Mouse (Mus musculus): Measurements from ENCODE around the gene Fam89a. TPM values are rescaled to one million over a fixed set of nuclear protein-coding genes. Genes with fewer than 3 reads are reported as not detected.

The Fam89a gene
- polyA plus RNA-seq, 1 experiment from 2014 or later, result 3.2 TPM

- Histone ChIP-seq H3K36me3 (ENCODE audit: control insufficient read depth, insufficient read depth, low read length) (no peaks in the 10 kb centered on the region), H3K4me2 (ENCODE audit: low read depth, low read length) (no peak overlapping the region), H3K4me3 (replicated peaks; ENCODE audit: low read length) (no peak overlapping the region), H3K27me3 (ENCODE audit: control insufficient read depth, insufficient read depth, low read length) (peaks cover 50% of the 10 kb centered on the region), H3K9ac (ENCODE audit: low read length) (no peak overlapping the region), H3K9me3 (replicated peaks; ENCODE audit: control insufficient read depth, low read length) (no peaks in the 10 kb centered on the region), H3K4me1 (ENCODE audit: control insufficient read depth, insufficient read depth, low read length) (peaks cover 13% of the 10 kb centered on the region), H3K27ac (ENCODE audit: low read length) (no peak overlapping the region)
- ATAC-seq (ENCODE audit: insufficient read depth, low FRiP score), result no peak
- 73% methylated on average over 4 of the region's 4 CpGs for WGBS
Observed at GRCm38 (mm10) chr8:124790676-124791075, 39.0 kb upstream of the Fam89a start.

GRCm38 (mm10) chr8:124784613-124785012, 33.0 kb upstream of the Fam89a start:
- no peaks in the 10 kb centered on the region for H3K36me3 ChIP-seq (ENCODE audit: control insufficient read depth, insufficient read depth, low read length)
- no peak for ATAC-seq (ENCODE audit: insufficient read depth, low FRiP score)
- no peak overlapping the region for H3K4me3 ChIP-seq (replicated peaks; ENCODE audit: low read length)
- H3K27me3 ChIP-seq (ENCODE audit: control insufficient read depth, insufficient read depth, low read length), result peaks cover 6% of the 10 kb centered on the region; the same call in 1 of the 2 replicates
- WGBS, result 83% methylated on average over 13 of the region's 13 CpGs
- H3K4me1 ChIP-seq (ENCODE audit: control insufficient read depth, insufficient read depth, low read length), result 0 out of 2 replicates have a peak, but pooled peaks cover 3% of the 10 kb centered on the region
- H3K9ac ChIP-seq (ENCODE audit: low read length), result no peak overlapping the region
- no peaks in the 10 kb centered on the region for H3K9me3 ChIP-seq (replicated peaks; ENCODE audit: control insufficient read depth, low read length)
- no peak overlapping the region for H3K27ac ChIP-seq (ENCODE audit: low read length)
- H3K4me2 ChIP-seq (ENCODE audit: low read depth, low read length), result no peak overlapping the region

GRCm38 (mm10) chr8:124783228-124783627, 31.6 kb upstream of the Fam89a start:
- no peak overlapping the region for H3K4me2 ChIP-seq (ENCODE audit: low read depth, low read length)
- H3K4me3 ChIP-seq (replicated peaks; ENCODE audit: low read length), result no peak overlapping the region
- no peak for ATAC-seq (ENCODE audit: insufficient read depth, low FRiP score)
- H3K4me1 ChIP-seq (ENCODE audit: control insufficient read depth, insufficient read depth, low read length), result 0 out of 2 replicates have a peak, but pooled peaks cover 3% of the 10 kb centered on the region
- WGBS, result 90% methylated on average over 15 of the region's 15 CpGs
- H3K36me3 ChIP-seq (ENCODE audit: control insufficient read depth, insufficient read depth, low read length), result no peaks in the 10 kb centered on the region
- H3K27me3 ChIP-seq (ENCODE audit: control insufficient read depth, insufficient read depth, low read length), result peaks cover 6% of the 10 kb centered on the region; the same call in 1 of the 2 replicates
- H3K9me3 ChIP-seq (replicated peaks; ENCODE audit: control insufficient read depth, low read length), result no peaks in the 10 kb centered on the region
- no peak overlapping the region for H3K27ac ChIP-seq (ENCODE audit: low read length)
- H3K9ac ChIP-seq (ENCODE audit: low read length), result no peak overlapping the region

- Histone ChIP-seq H3K9me3 (replicated peaks; ENCODE audit: control insufficient read depth, low read length) (no peaks in the 10 kb centered on the region), H3K27me3 (ENCODE audit: control insufficient read depth, insufficient read depth, low read length) (peaks cover 6% of the 10 kb centered on the region; the same call in 1 of the 2 replicates), H3K4me2 (ENCODE audit: low read depth, low read length) (no peak overlapping the region), H3K27ac (ENCODE audit: low read length) (no peak overlapping the region), H3K4me1 (ENCODE audit: control insufficient read depth, insufficient read depth, low read length) (0 out of 2 replicates have a peak, but pooled peaks cover 3% of the 10 kb centered on the region), H3K4me3 (replicated peaks; ENCODE audit: low read length) (no peak overlapping the region), H3K9ac (ENCODE audit: low read length) (no peak overlapping the region), H3K36me3 (ENCODE audit: control insufficient read depth, insufficient read depth, low read length) (no peaks in the 10 kb centered on the region)
- no peak for ATAC-seq (ENCODE audit: insufficient read depth, low FRiP score)
- WGBS, result 81% methylated on average over 3 of the region's 3 CpGs
Observed at GRCm38 (mm10) chr8:124782431-124782830, 30.8 kb upstream of the Fam89a start.

- Histone ChIP-seq H3K4me1 (ENCODE audit: control insufficient read depth, insufficient read depth, low read length) (0 out of 2 replicates have a peak, but pooled peaks cover 3% of the 10 kb centered on the region), H3K36me3 (ENCODE audit: control insufficient read depth, insufficient read depth, low read length) (no peaks in the 10 kb centered on the region), H3K9me3 (replicated peaks; ENCODE audit: control insufficient read depth, low read length) (no peaks in the 10 kb centered on the region), H3K27ac (ENCODE audit: low read length) (no peak overlapping the region), H3K27me3 (ENCODE audit: control insufficient read depth, insufficient read depth, low read length) (no peaks in the 10 kb centered on the region), H3K9ac (ENCODE audit: low read length) (no peak overlapping the region), H3K4me2 (ENCODE audit: low read depth, low read length) (no peak overlapping the region), H3K4me3 (replicated peaks; ENCODE audit: low read length) (no peak overlapping the region)
- 6% methylated on average over 7 of the region's 7 CpGs for WGBS
- ATAC-seq (ENCODE audit: insufficient read depth, low FRiP score), result peak; percentile 75
Observed at GRCm38 (mm10) chr8:124780236-124780635, 28.6 kb upstream of the Fam89a start.

GRCm38 (mm10) chr8:124775695-124776094, 24.1 kb upstream of the Fam89a start:
- no peak overlapping the region for H3K9ac ChIP-seq (ENCODE audit: low read length)
- H3K4me3 ChIP-seq (replicated peaks; ENCODE audit: low read length), result no peak overlapping the region
- H3K9me3 ChIP-seq (replicated peaks; ENCODE audit: control insufficient read depth, low read length), result no peaks in the 10 kb centered on the region
- WGBS, result 16% methylated on average over 16 of the region's 16 CpGs
- no peak for ATAC-seq (ENCODE audit: insufficient read depth, low FRiP score)
- 0 out of 2 replicates have a peak, but pooled peaks cover 3% of the 10 kb centered on the region for H3K4me1 ChIP-seq (ENCODE audit: control insufficient read depth, insufficient read depth, low read length)
- peak overlapping the region; percentile 41; the same call in 1 of the 2 replicates for H3K4me2 ChIP-seq (ENCODE audit: low read depth, low read length)
- H3K27me3 ChIP-seq (ENCODE audit: control insufficient read depth, insufficient read depth, low read length), result no peaks in the 10 kb centered on the region
- no peaks in the 10 kb centered on the region for H3K36me3 ChIP-seq (ENCODE audit: control insufficient read depth, insufficient read depth, low read length)
- H3K27ac ChIP-seq (ENCODE audit: low read length), result no peak overlapping the region

GRCm38 (mm10) chr8:124772389-124772788, 20.8 kb upstream of the Fam89a start:
- Histone ChIP-seq H3K4me1 (ENCODE audit: control insufficient read depth, insufficient read depth, low read length) (no peaks in the 10 kb centered on the region), H3K27me3 (ENCODE audit: control insufficient read depth, insufficient read depth, low read length) (no peaks in the 10 kb centered on the region), H3K4me3 (replicated peaks; ENCODE audit: low read length) (no peak overlapping the region), H3K9ac (ENCODE audit: low read length) (no peak overlapping the region), H3K36me3 (ENCODE audit: control insufficient read depth, insufficient read depth, low read length) (no peaks in the 10 kb centered on the region), H3K27ac (ENCODE audit: low read length) (no peak overlapping the region), H3K4me2 (ENCODE audit: low read depth, low read length) (no peak overlapping the region), H3K9me3 (replicated peaks; ENCODE audit: control insufficient read depth, low read length) (no peaks in the 10 kb centered on the region)
- 33% methylated on average over 2 of the region's 2 CpGs for WGBS
- no peak for ATAC-seq (ENCODE audit: insufficient read depth, low FRiP score)

GRCm38 (mm10) chr8:124763061-124763460, 11.4 kb upstream of the Fam89a start:
- Histone ChIP-seq H3K27me3 (ENCODE audit: control insufficient read depth, insufficient read depth, low read length) (no peaks in the 10 kb centered on the region), H3K9ac (ENCODE audit: low read length) (no peak overlapping the region), H3K27ac (ENCODE audit: low read length) (no peak overlapping the region), H3K4me1 (ENCODE audit: control insufficient read depth, insufficient read depth, low read length) (no peaks in the 10 kb centered on the region), H3K4me2 (ENCODE audit: low read depth, low read length) (no peak overlapping the region), H3K4me3 (replicated peaks; ENCODE audit: low read length) (no peak overlapping the region), H3K9me3 (replicated peaks; ENCODE audit: control insufficient read depth, low read length) (no peaks in the 10 kb centered on the region), H3K36me3 (ENCODE audit: control insufficient read depth, insufficient read depth, low read length) (no peaks in the 10 kb centered on the region)
- ATAC-seq (ENCODE audit: insufficient read depth, low FRiP score), result no peak
- 71% methylated on average over 7 of the region's 7 CpGs for WGBS

- H3K4me1 ChIP-seq (ENCODE audit: control insufficient read depth, insufficient read depth, low read length), result peaks cover 10% of the 10 kb centered on the region
- H3K27me3 ChIP-seq (ENCODE audit: control insufficient read depth, insufficient read depth, low read length), result no peaks in the 10 kb centered on the region
- 38% methylated on average over 3 of the region's 3 CpGs for WGBS
- H3K9me3 ChIP-seq (replicated peaks; ENCODE audit: control insufficient read depth, low read length), result no peaks in the 10 kb centered on the region
- H3K36me3 ChIP-seq (ENCODE audit: control insufficient read depth, insufficient read depth, low read length), result no peaks in the 10 kb centered on the region
- ATAC-seq (ENCODE audit: insufficient read depth, low FRiP score), result no peak
- no peak overlapping the region for H3K27ac ChIP-seq (ENCODE audit: low read length)
- H3K4me3 ChIP-seq (replicated peaks; ENCODE audit: low read length), result no peak overlapping the region
- H3K4me2 ChIP-seq (ENCODE audit: low read depth, low read length), result no peak overlapping the region
- H3K9ac ChIP-seq (ENCODE audit: low read length), result no peak overlapping the region
Observed at GRCm38 (mm10) chr8:124758544-124758943, 6.9 kb upstream of the Fam89a start.

All from stomach, embryonic 16.5 days (tissue).